Mouse (Mus musculus): ENCODE results near the gene H3f3b.
"Not testable (repeated sequence)": the region's sequence is repeated elsewhere in the genome, so short reads cannot be mapped to it uniquely, and the experiment has no call there.

H3f3b gene

GRCm38 (mm10) chr11:116049610-116050009 lies 21.8 kb upstream of the H3f3b start:
- DNase-seq (ENCODE audit: low spot score in 2 of 2) = no peak

GRCm38 (mm10) chr11:116045173-116045572 lies 17.4 kb upstream of the H3f3b start:
- no peak for DNase-seq (ENCODE audit: low spot score in 2 of 2)

- no peak for DNase-seq (ENCODE audit: low spot score in 2 of 2)
Measured at GRCm38 (mm10) chr11:116043286-116043685, 15.5 kb upstream of the H3f3b start.

DNA sequence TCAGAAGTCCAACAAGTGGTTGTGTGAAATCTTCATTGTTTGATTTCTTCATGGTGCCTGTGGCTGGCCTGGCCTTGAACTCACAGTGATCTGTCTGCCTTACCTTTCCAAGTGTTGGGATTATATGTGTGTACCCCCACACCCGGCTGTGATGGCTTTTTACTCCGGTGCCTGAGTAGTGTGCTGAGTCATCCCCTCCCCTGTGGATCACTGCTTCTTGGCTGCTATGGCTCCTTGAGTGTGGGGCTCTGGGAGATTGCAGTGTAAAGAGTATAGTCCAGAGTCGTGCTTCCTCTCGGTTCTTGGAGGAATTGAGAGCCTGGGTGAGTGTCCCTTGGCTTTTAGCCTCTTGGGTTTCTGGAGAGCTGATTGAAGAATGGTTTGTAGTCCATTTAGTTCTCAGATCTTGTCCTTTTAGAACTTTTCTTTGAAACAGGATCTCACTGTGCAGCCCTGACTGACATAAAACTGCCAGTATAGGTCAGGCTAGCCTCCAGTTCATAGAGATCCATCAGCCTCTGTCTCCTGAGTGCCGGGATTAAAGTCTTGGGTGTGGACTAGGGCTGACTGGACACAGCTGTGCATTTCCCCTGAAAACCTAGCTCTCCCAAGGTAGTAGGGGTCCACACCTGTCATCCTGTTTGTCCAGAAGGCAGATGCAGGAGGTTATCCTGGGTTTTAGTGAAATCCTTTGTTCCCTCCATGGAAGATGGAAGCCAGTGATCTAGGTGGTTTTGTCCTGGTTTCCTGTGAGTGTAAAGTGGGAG lies 14.8 kb upstream of the H3f3b start:
- DNase-seq (ENCODE audit: low spot score in 2 of 2) = no peak

- DNase-seq (ENCODE audit: low spot score in 2 of 2) = no peak
Measured at GRCm38 (mm10) chr11:116041833-116042232, 14.1 kb upstream of the H3f3b start.

DNA sequence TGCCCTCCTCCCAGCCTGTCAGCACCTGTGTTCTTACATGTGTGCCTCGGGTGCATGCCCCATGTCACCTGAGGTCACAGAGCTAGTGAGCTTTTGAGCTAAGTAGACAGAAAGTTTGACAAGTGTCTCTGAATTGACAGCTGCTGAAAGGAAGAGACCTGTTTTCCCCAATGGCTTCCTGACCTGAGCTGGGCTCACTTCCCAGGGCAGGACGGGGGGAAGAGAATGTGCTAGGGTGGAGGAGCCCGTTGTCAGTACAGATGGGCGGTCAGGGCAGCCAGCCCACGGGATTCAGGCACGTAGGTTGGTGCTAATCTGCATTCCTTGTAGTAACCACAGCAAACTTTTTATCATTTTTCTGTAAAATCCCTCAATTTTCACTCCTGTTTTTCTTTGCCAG lies 12.8 kb upstream of the H3f3b start:
- DNase-seq (ENCODE audit: low spot score in 2 of 2) = no peak

GRCm38 (mm10) chr11:116037826-116038225 lies 10.1 kb upstream of the H3f3b start:
- DNase-seq (ENCODE audit: low spot score in 2 of 2) = no peak

GRCm38 (mm10) chr11:116036671-116037070 lies 8.9 kb upstream of the H3f3b start:
- no peak for DNase-seq (ENCODE audit: low spot score in 2 of 2)

- no peak for DNase-seq (ENCODE audit: low spot score in 2 of 2)
Measured at GRCm38 (mm10) chr11:116034584-116034983, 6.8 kb upstream of the H3f3b start.

DNA sequence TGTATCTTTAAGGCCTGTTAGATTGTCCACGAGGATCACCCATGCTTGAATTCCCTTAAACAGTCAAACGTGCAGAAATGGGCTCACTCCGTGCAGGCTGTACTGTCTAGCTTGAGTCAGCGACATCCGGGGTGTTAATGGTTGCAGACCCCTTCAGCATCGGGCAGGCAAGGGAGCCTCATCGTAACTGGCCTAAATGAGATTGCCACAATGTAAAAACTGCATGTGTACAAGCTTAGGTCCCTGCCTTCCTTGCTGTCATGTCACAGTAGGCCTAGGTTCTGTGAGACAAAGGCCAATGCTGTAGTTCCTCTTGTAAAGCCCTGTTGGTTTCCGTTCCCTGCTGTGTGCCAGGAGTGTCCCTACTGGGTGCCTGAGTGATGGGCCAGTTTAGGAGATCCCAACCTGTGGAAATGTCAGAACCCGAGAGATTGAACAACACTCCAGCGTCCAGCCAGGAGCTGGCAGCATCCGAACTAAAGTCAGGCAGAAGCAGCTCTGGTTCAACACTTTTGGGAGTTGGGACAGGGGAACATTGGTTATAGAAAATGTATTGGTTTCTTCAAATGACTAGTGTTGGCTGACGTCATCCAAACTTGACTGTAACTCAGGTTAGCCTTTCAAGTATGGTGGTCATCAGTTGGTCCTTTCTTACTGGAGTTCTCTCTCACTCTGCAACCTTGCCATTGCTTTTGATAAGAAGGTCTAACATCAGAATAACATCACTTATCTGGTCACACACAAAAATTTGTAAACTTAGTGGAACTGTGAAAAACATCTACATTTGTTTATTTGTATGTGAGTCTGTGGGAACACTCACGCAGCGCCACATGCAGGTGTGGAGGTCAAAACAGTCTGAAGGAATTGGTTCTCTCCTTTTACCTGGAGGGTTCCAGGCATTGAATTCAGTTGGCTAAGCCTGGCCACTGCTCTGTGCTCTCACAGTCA lies 3.4 kb upstream of the H3f3b start:
- DNase-seq (ENCODE audit: low spot score in 2 of 2) = peak in 1 of 2 experiments; percentile 31

GRCm38 (mm10) chr11:116030088-116030897 lies 2.5 kb upstream of the H3f3b start, which contains the start of gene Unk:
Gene Unk (plus strand): TSS chr11:116030322.
- peak; percentile 91 to 97 for DNase-seq (ENCODE audit: low spot score in 2 of 2)

GRCm38 (mm10) chr11:116029086-116029865 lies 1.5 kb upstream of the H3f3b start:
- DNase-seq (ENCODE audit: low spot score in 2 of 2) = no peak

DNA sequence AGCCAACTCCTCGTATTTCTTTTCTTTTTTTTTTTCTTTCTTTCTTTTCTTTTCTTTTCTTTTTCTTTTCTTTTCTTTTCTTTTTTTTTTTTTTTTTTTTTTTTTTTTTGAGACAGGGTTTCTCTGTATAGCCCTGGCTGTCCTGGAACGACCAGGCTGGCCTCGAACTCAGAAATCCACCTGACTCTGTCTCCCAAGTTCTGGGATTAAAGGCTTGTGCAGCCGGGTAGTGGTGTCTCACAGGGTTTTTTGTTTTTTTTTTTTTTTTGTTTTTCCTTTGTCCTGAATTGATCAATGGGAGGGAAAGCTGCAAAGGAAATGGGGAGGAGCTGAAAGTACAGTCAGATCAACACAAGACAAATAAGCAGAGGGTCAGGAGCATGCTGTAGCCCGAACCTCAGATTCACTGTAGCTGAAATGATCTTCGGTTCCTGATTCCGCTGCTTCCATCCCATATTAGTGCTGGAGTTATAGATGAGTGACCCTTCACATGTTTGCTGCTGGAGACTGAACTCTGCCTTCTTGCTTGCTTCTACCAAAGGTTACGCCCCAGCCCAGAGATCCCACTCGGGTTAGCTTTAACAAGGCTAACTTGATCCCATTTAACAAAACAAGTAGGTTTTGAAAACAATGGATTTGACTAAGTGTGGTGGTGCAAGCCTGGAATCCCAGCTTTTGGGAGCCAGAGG lies 559 bp upstream of the H3f3b start:
- no peak for DNase-seq (ENCODE audit: low spot score in 2 of 2)

GRCm38 (mm10) chr11:116025056-116025845 lies 2.5 kb downstream of the H3f3b start:
- no peak for DNase-seq (ENCODE audit: low spot score in 2 of 2)

- DNase-seq (ENCODE audit: low spot score in 2 of 2) = peak; percentile 87 to 92
Measured at GRCm38 (mm10) chr11:116024356-116024808, 3.4 kb downstream of the H3f3b start.

- DNase-seq (ENCODE audit: low spot score in 2 of 2) = peak in 1 of 2 experiments; percentile 78
Measured at GRCm38 (mm10) chr11:116023771-116024355, 3.9 kb downstream of the H3f3b start.

DNA sequence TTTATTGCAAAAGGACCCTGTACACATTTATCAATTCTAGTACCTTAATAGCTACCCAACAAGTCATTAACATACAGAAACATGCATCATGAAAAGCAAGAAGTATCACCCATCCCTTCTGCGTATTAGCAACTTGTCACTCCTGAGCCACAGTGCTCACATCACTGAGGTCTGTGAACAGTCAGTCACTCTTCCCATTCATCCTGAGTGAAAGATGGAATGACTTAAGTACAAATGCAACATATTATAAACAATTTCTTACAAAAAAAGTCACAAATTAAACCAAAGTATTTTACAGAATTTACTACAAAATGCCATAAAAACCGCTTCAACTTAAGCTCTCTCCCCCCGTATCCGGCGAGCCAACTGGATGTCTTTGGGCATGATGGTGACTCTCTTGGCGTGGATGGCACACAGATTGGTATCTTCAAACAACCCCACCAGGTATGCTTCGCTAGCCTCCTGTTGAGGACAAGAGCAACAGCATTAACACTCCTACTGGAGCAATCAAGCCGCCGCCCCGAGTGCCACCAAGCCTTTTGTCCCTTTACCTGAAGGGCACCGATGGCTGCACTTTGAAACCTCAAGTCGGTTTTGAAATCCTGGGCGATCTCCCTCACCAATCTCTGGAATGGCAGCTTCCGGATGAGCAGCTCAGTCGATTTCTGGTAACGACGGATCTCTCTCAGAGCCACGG lies 4.5 kb downstream of the H3f3b start:
- DNase-seq (ENCODE audit: low spot score in 2 of 2) = not testable (repeated sequence)

GRCm38 (mm10) chr11:116022256-116022780 lies 5.4 kb downstream of the H3f3b start:
- no peak for DNase-seq (ENCODE audit: low spot score in 2 of 2)
